Mouse (Mus musculus) stomach, embryonic 15.5 days (tissue): ENCODE data around the gene Asic2. TPM values are rescaled to one million over a fixed set of nuclear protein-coding genes. Genes with fewer than 3 reads are reported as not detected.

ENCODE experiments used
- ATAC-seq: fragments of 200-750 bp; cut with Nextera tagmentation; 2 replicates; pipeline ENCODE4 v1.8.0; 2017; ENCODE audit warnings: low read depth, moderate number of reproducible peaks, moderate TSS enrichment; ENCODE audit not compliant: insufficient read depth, low FRiP score
- H3K27ac ChIP-seq: fragments of 300-500 bp; sonication (generic); 2 replicates; pipeline ENCODE4 v1.5.1; 2015; ENCODE audit warnings: mild to moderate bottlenecking, inconsistent platforms
- H3K27me3 ChIP-seq: fragments of 300-500 bp; sonication (generic); replicated peaks from 2 replicates; pipeline ENCODE4 v1.6.1; 2015; ENCODE audit warnings: inconsistent platforms
- H3K36me3 ChIP-seq: fragments of 300-500 bp; sonication (generic); 2 replicates; pipeline ENCODE4 v1.6.1; 2015; ENCODE audit warnings: inconsistent platforms
- H3K4me1 ChIP-seq: fragments of 300-500 bp; sonication (generic); 2 replicates; pipeline ENCODE4 v1.6.1; 2015; ENCODE audit warnings: inconsistent platforms
- H3K4me2 ChIP-seq: fragments of 300-500 bp; sonication (generic); 2 replicates; pipeline ENCODE4 v1.6.1; 2015; ENCODE audit warnings: mild to moderate bottlenecking, inconsistent platforms
- H3K4me3 ChIP-seq: fragments of 300-500 bp; sonication (generic); replicated peaks from 2 replicates; pipeline ENCODE4 v1.5.1; 2015; ENCODE audit warnings: inconsistent platforms
- H3K9ac ChIP-seq: fragments of 300-500 bp; sonication (generic); 2 replicates; pipeline ENCODE4 v1.6.1; 2015; ENCODE audit warnings: inconsistent platforms
- H3K9me3 ChIP-seq: fragments of 300-500 bp; sonication (generic); 2 replicates; pipeline ENCODE4 v1.6.1; 2016; ENCODE audit warnings: inconsistent platforms
- WGBS: fragments of 180-500 bp; shearing (Covaris S2); methylation state at CpG from one replicate; pipeline ENCODE4 v1.1.7; 2015; 5-methylcytosine and 5-hydroxymethylcytosine counted together
- polyA plus RNA-seq: library from polyadenylated mRNA; unstranded; fragments of >200 nt; fragmentation: Nextera tagmentation; extraction: Ambion mirVana; gene quantifications from 2 replicates; pipeline ENCODE4 v1.2.1, GENCODE M21; 2015

Asic2 gene
- polyA plus RNA-seq, 1 experiment from 2014 or later = 0.65 TPM

GRCm38 (mm10) chr11:81940988-81941387, 27.3 kb downstream of the Asic2 start:
- Histone ChIP-seq H3K9me3 (no peaks in the 10 kb centered on the region), H3K9ac (no peak overlapping the region), H3K36me3 (no peaks in the 10 kb centered on the region), H3K4me3 (no peak overlapping the region), H3K27me3 (no peaks in the 10 kb centered on the region), H3K4me2 (no peak overlapping the region), H3K4me1 (no peaks in the 10 kb centered on the region), H3K27ac (no peak overlapping the region)
- no peak for ATAC-seq
- WGBS = 8% methylated on average over 1 of the region's 1 CpGs

GRCm38 (mm10) chr11:81937516-81937915, 30.7 kb downstream of the Asic2 start:
- H3K4me1 ChIP-seq = no peaks in the 10 kb centered on the region
- no peak overlapping the region for H3K9ac ChIP-seq
- WGBS = 88% methylated on average over 1 of the region's 1 CpGs
- no peaks in the 10 kb centered on the region for H3K9me3 ChIP-seq
- no peaks in the 10 kb centered on the region for H3K27me3 ChIP-seq
- no peak overlapping the region for H3K4me2 ChIP-seq
- no peaks in the 10 kb centered on the region for H3K36me3 ChIP-seq
- no peak for ATAC-seq
- no peak overlapping the region for H3K4me3 ChIP-seq
- no peak overlapping the region for H3K27ac ChIP-seq

- no peaks in the 10 kb centered on the region for H3K36me3 ChIP-seq
- no peak overlapping the region for H3K27ac ChIP-seq
- no peak overlapping the region for H3K4me3 ChIP-seq
- H3K4me2 ChIP-seq = no peak overlapping the region
- no peak for ATAC-seq
- H3K4me1 ChIP-seq = no peaks in the 10 kb centered on the region
- H3K9ac ChIP-seq = no peak overlapping the region
- H3K9me3 ChIP-seq = no peaks in the 10 kb centered on the region
- no peaks in the 10 kb centered on the region for H3K27me3 ChIP-seq
These were observed 41.9 kb downstream of the Asic2 start for GRCm38 (mm10) chr11:81926393-81926792.

- H3K27me3 ChIP-seq = no peaks in the 10 kb centered on the region
- no peak overlapping the region for H3K4me2 ChIP-seq
- no peak overlapping the region for H3K27ac ChIP-seq
- WGBS = 86% methylated on average over 4 of the region's 4 CpGs
- no peaks in the 10 kb centered on the region for H3K4me1 ChIP-seq
- ATAC-seq = no peak
- no peak overlapping the region for H3K4me3 ChIP-seq
- H3K36me3 ChIP-seq = no peaks in the 10 kb centered on the region
- no peak overlapping the region for H3K9ac ChIP-seq
- H3K9me3 ChIP-seq = no peaks in the 10 kb centered on the region
These were observed 44.6 kb downstream of the Asic2 start for GRCm38 (mm10) chr11:81923626-81924025.

GRCm38 (mm10) chr11:81923096-81923495, 45.2 kb downstream of the Asic2 start:
- Histone ChIP-seq H3K4me3 (no peak overlapping the region), H3K9ac (no peak overlapping the region), H3K27me3 (no peaks in the 10 kb centered on the region), H3K4me1 (no peaks in the 10 kb centered on the region), H3K9me3 (no peaks in the 10 kb centered on the region), H3K36me3 (no peaks in the 10 kb centered on the region), H3K27ac (no peak overlapping the region), H3K4me2 (no peak overlapping the region)
- no peak for ATAC-seq
- WGBS = 83% methylated on average over 2 of the region's 2 CpGs

- no peaks in the 10 kb centered on the region for H3K36me3 ChIP-seq
- no peak for ATAC-seq
- no peak overlapping the region for H3K4me2 ChIP-seq
- no peaks in the 10 kb centered on the region for H3K9me3 ChIP-seq
- 26% methylated on average over 6 of the region's 6 CpGs for WGBS
- H3K9ac ChIP-seq = no peak overlapping the region
- no peaks in the 10 kb centered on the region for H3K4me1 ChIP-seq
- H3K27ac ChIP-seq = no peak overlapping the region
- no peaks in the 10 kb centered on the region for H3K27me3 ChIP-seq
- no peak overlapping the region for H3K4me3 ChIP-seq
These were observed 52.8 kb downstream of the Asic2 start for GRCm38 (mm10) chr11:81915501-81915900.

- H3K9ac ChIP-seq = no peak overlapping the region
- H3K4me2 ChIP-seq = no peak overlapping the region
- H3K4me3 ChIP-seq = no peak overlapping the region
- ATAC-seq = no peak
- H3K4me1 ChIP-seq = no peaks in the 10 kb centered on the region
- H3K9me3 ChIP-seq = no peaks in the 10 kb centered on the region
- WGBS = 69% methylated on average over 4 of the region's 4 CpGs
- H3K27me3 ChIP-seq = no peaks in the 10 kb centered on the region
- no peak overlapping the region for H3K27ac ChIP-seq
- H3K36me3 ChIP-seq = no peaks in the 10 kb centered on the region
These were observed 55.2 kb downstream of the Asic2 start for GRCm38 (mm10) chr11:81913071-81913470.

- H3K4me3 ChIP-seq = no peak overlapping the region
- no peaks in the 10 kb centered on the region for H3K4me1 ChIP-seq
- H3K4me2 ChIP-seq = no peak overlapping the region
- no peaks in the 10 kb centered on the region for H3K36me3 ChIP-seq
- ATAC-seq = no peak
- H3K27me3 ChIP-seq = no peaks in the 10 kb centered on the region
- no peak overlapping the region for H3K27ac ChIP-seq
- no peaks in the 10 kb centered on the region for H3K9me3 ChIP-seq
- H3K9ac ChIP-seq = no peak overlapping the region
- 60% methylated on average over 5 of the region's 5 CpGs for WGBS
These were observed 58.8 kb downstream of the Asic2 start for GRCm38 (mm10) chr11:81909397-81909894.

GRCm38 (mm10) chr11:81908760-81909159, 59.5 kb downstream of the Asic2 start:
- Histone ChIP-seq H3K4me2 (no peak overlapping the region), H3K36me3 (no peaks in the 10 kb centered on the region), H3K4me1 (no peaks in the 10 kb centered on the region), H3K4me3 (no peak overlapping the region), H3K9me3 (no peaks in the 10 kb centered on the region), H3K27me3 (no peaks in the 10 kb centered on the region), H3K27ac (no peak overlapping the region), H3K9ac (no peak overlapping the region)
- 73% methylated on average over 1 of the region's 1 CpGs for WGBS
- ATAC-seq = no peak

GRCm38 (mm10) chr11:81902318-81902717, 65.9 kb downstream of the Asic2 start:
- no peak overlapping the region for H3K4me2 ChIP-seq
- no peaks in the 10 kb centered on the region for H3K9me3 ChIP-seq
- H3K9ac ChIP-seq = no peak overlapping the region
- H3K4me3 ChIP-seq = no peak overlapping the region
- H3K27ac ChIP-seq = no peak overlapping the region
- ATAC-seq = no peak
- H3K27me3 ChIP-seq = no peaks in the 10 kb centered on the region
- H3K4me1 ChIP-seq = no peaks in the 10 kb centered on the region
- H3K36me3 ChIP-seq = no peaks in the 10 kb centered on the region

GRCm38 (mm10) chr11:81897547-81898354, 70.5 kb downstream of the Asic2 start:
- no peak overlapping the region for H3K4me2 ChIP-seq
- no peak overlapping the region for H3K4me3 ChIP-seq
- ATAC-seq = no peak
- no peaks in the 10 kb centered on the region for H3K36me3 ChIP-seq
- no peaks in the 10 kb centered on the region for H3K9me3 ChIP-seq
- no peaks in the 10 kb centered on the region for H3K27me3 ChIP-seq
- 7% methylated on average over 8 of the region's 8 CpGs for WGBS
- H3K4me1 ChIP-seq = no peaks in the 10 kb centered on the region
- no peak overlapping the region for H3K9ac ChIP-seq
- H3K27ac ChIP-seq = no peak overlapping the region

GRCm38 (mm10) chr11:81896511-81896910, 71.7 kb downstream of the Asic2 start:
- no peaks in the 10 kb centered on the region for H3K36me3 ChIP-seq
- no peak overlapping the region for H3K4me3 ChIP-seq
- ATAC-seq = no peak
- no peaks in the 10 kb centered on the region for H3K27me3 ChIP-seq
- no peaks in the 10 kb centered on the region for H3K9me3 ChIP-seq
- H3K4me2 ChIP-seq = no peak overlapping the region
- no peaks in the 10 kb centered on the region for H3K4me1 ChIP-seq
- WGBS = 79% methylated on average over 6 of the region's 6 CpGs
- H3K9ac ChIP-seq = no peak overlapping the region
- no peak overlapping the region for H3K27ac ChIP-seq
